Mouse (Mus musculus): ENCODE results near the gene Olfr1408.

Gene Olfr1408

GRCm38 (mm10) chr1:173137274-173137673 lies at the start of gene Olfr1408:
Gene Olfr1408, minus strand, starts transcription at chr1:173137374.
- in situ Hi-C loops (cut with MboI, MseI), result no loop called here

- in situ Hi-C loops (cut with MboI, MseI), result no loop called here
These were observed 37.1 kb upstream of the Olfr1408 start for GRCm38 (mm10) chr1:173174154-173174842.

All from T-helper 17 cell (primary cell).